Mouse (Mus musculus) embryonic fibroblast, embryonic 13.5 days (primary cell): ENCODE data around the gene Ccl22.

Experiments used
- CTCF ChIP-seq: IDR thresholded peaks from 2 replicates; pipeline ENCODE4 v1.5.1; 2011; ENCODE audit warnings: mild to moderate bottlenecking, control low read depth, low read length, moderate library complexity, borderline replicate concordance; ENCODE audit not compliant: insufficient read depth
- POLR2A ChIP-seq: IDR thresholded peaks from 2 replicates; pipeline ENCODE4 v1.6.1; 2011; ENCODE audit warnings: low read depth, mild to moderate bottlenecking, control low read depth, low read length, moderate library complexity

GRCm38 (mm10) chr8:94767035-94767434 lies 21.6 kb downstream of the Ccl22 start:
- TF ChIP-seq POLR2A (no peak), CTCF (no peak)
